Mouse (Mus musculus): ENCODE measurements around the gene Ube2g2. TPM values are rescaled to one million over a fixed set of nuclear protein-coding genes. Genes with fewer than 3 reads are reported as not detected.
A peak's percentile ranks its signal among the peaks of the same experiment; 100 is the strongest.
"Not testable (repeated sequence)": the region's sequence is repeated elsewhere in the genome, so short reads cannot be mapped to it uniquely, and the experiment has no call there.

Gene Ube2g2
- polyA plus RNA-seq, 1 experiment from 2014 or later, result 65.9 TPM

GRCm38 (mm10) chr10:77671519-77671918 is 49.4 kb downstream of the Ube2g2 start:
- WGBS, result 77% methylated on average over 4 of the region's 4 CpGs
- ATAC-seq (ENCODE audit: insufficient read depth, low FRiP score, low TSS enrichment) (no peak), DNase-seq (ENCODE audit: low spot score) (no peak)
- no peaks in the 10 kb centered on the region for H3K4me1 ChIP-seq (ENCODE audit: control insufficient read depth, insufficient read depth, low read length)
- no peak overlapping the region for H3K4me3 ChIP-seq (ENCODE audit: low read depth, low read length)
- H3K9ac ChIP-seq (ENCODE audit: low read length), result no peak overlapping the region
- H3K9me3 ChIP-seq (ENCODE audit: control insufficient read depth, low read length), result no peaks in the 10 kb centered on the region
- no peaks in the 10 kb centered on the region for H3K36me3 ChIP-seq (ENCODE audit: control insufficient read depth, insufficient read depth, low read length)
- no peak overlapping the region for H3K27ac ChIP-seq (ENCODE audit: low read depth, low read length)
- no peak overlapping the region for H3K4me2 ChIP-seq (ENCODE audit: low read depth)
- H3K27me3 ChIP-seq (ENCODE audit: control insufficient read depth, insufficient read depth, low read length), result no peaks in the 10 kb centered on the region

GRCm38 (mm10) chr10:77673765-77674164 is 51.7 kb downstream of the Ube2g2 start:
- ATAC-seq (ENCODE audit: insufficient read depth, low FRiP score, low TSS enrichment) (no peak), DNase-seq (ENCODE audit: low spot score) (no peak)
- 63% methylated on average over 13 of the region's 13 CpGs for WGBS
- no peak overlapping the region for H3K4me3 ChIP-seq (ENCODE audit: low read depth, low read length)
- H3K27ac ChIP-seq (ENCODE audit: low read depth, low read length), result no peak overlapping the region
- H3K9ac ChIP-seq (ENCODE audit: low read length), result no peak overlapping the region
- H3K9me3 ChIP-seq (ENCODE audit: control insufficient read depth, low read length), result no peaks in the 10 kb centered on the region
- H3K4me2 ChIP-seq (ENCODE audit: low read depth), result no peak overlapping the region
- 0 out of 2 replicates have a peak, but pooled peaks cover 8% of the 10 kb centered on the region for H3K4me1 ChIP-seq (ENCODE audit: control insufficient read depth, insufficient read depth, low read length)
- no peaks in the 10 kb centered on the region for H3K36me3 ChIP-seq (ENCODE audit: control insufficient read depth, insufficient read depth, low read length)
- H3K27me3 ChIP-seq (ENCODE audit: control insufficient read depth, insufficient read depth, low read length), result peaks cover 17% of the 10 kb centered on the region

GRCm38 (mm10) chr10:77677562-77677961 is 55.5 kb downstream of the Ube2g2 start:
- Histone ChIP-seq H3K9me3 (ENCODE audit: control insufficient read depth, low read length) (no peaks in the 10 kb centered on the region), H3K9ac (ENCODE audit: low read length) (no peak overlapping the region), H3K4me2 (ENCODE audit: low read depth) (peak overlapping the region; percentile 46), H3K4me3 (ENCODE audit: low read depth, low read length) (peak overlapping the region; percentile 14), H3K27ac (ENCODE audit: low read depth, low read length) (no peak overlapping the region), H3K27me3 (ENCODE audit: control insufficient read depth, insufficient read depth, low read length) (peaks cover 19% of the 10 kb centered on the region), H3K4me1 (ENCODE audit: control insufficient read depth, insufficient read depth, low read length) (0 out of 2 replicates have a peak, but pooled peaks cover 8% of the 10 kb centered on the region), H3K36me3 (ENCODE audit: control insufficient read depth, insufficient read depth, low read length) (no peaks in the 10 kb centered on the region)
- no peak for ATAC-seq (ENCODE audit: insufficient read depth, low FRiP score, low TSS enrichment)
- WGBS, result 0% methylated on average over 35 of the region's 35 CpGs
- DNase-seq (ENCODE audit: low spot score), result no peak

- H3K9me3 ChIP-seq (ENCODE audit: control insufficient read depth, low read length), result no peaks in the 10 kb centered on the region
- WGBS, result 79% methylated on average over 7 of the region's 7 CpGs
- H3K4me2 ChIP-seq (ENCODE audit: low read depth), result no peak overlapping the region
- no peak for DNase-seq (ENCODE audit: low spot score)
- H3K27me3 ChIP-seq (ENCODE audit: control insufficient read depth, insufficient read depth, low read length), result peaks cover 23% of the 10 kb centered on the region
- H3K4me1 ChIP-seq (ENCODE audit: control insufficient read depth, insufficient read depth, low read length), result peaks cover 4% of the 10 kb centered on the region; the same call in 1 of the 2 replicates
- no peaks in the 10 kb centered on the region for H3K36me3 ChIP-seq (ENCODE audit: control insufficient read depth, insufficient read depth, low read length)
- no peak for ATAC-seq (ENCODE audit: insufficient read depth, low FRiP score, low TSS enrichment)
- no peak overlapping the region for H3K9ac ChIP-seq (ENCODE audit: low read length)
- H3K4me3 ChIP-seq (ENCODE audit: low read depth, low read length), result no peak overlapping the region
- H3K27ac ChIP-seq (ENCODE audit: low read depth, low read length), result no peak overlapping the region
These were observed 60.9 kb downstream of the Ube2g2 start for GRCm38 (mm10) chr10:77682994-77683393.

- 42% methylated on average over 8 of the region's 8 CpGs for WGBS
- H3K27ac ChIP-seq (ENCODE audit: low read depth, low read length), result no peak overlapping the region
- no peak overlapping the region; the same call in 1 of the 2 replicates for H3K4me2 ChIP-seq (ENCODE audit: low read depth)
- no peak overlapping the region for H3K4me3 ChIP-seq (ENCODE audit: low read depth, low read length)
- H3K4me1 ChIP-seq (ENCODE audit: control insufficient read depth, insufficient read depth, low read length), result peaks cover 3% of the 10 kb centered on the region; the same call in 1 of the 2 replicates
- no peak overlapping the region for H3K9ac ChIP-seq (ENCODE audit: low read length)
- no peak for DNase-seq (ENCODE audit: low spot score)
- no peak for ATAC-seq (ENCODE audit: insufficient read depth, low FRiP score, low TSS enrichment)
- H3K27me3 ChIP-seq (ENCODE audit: control insufficient read depth, insufficient read depth, low read length), result peaks cover 19% of the 10 kb centered on the region
- H3K9me3 ChIP-seq (ENCODE audit: control insufficient read depth, low read length), result no peaks in the 10 kb centered on the region
- no peaks in the 10 kb centered on the region for H3K36me3 ChIP-seq (ENCODE audit: control insufficient read depth, insufficient read depth, low read length)
These were observed 62.1 kb downstream of the Ube2g2 start for GRCm38 (mm10) chr10:77684181-77684580.

- peaks cover 3% of the 10 kb centered on the region; the same call in 1 of the 2 replicates for H3K4me1 ChIP-seq (ENCODE audit: control insufficient read depth, insufficient read depth, low read length)
- ATAC-seq (ENCODE audit: insufficient read depth, low FRiP score, low TSS enrichment) (no peak), DNase-seq (ENCODE audit: low spot score) (no peak)
- H3K27me3 ChIP-seq (ENCODE audit: control insufficient read depth, insufficient read depth, low read length), result peaks cover 19% of the 10 kb centered on the region
- WGBS, result 6% methylated on average over 22 of the region's 22 CpGs
- no peak within 1 kb of the TSS for H3K9ac ChIP-seq (ENCODE audit: low read length)
- H3K4me3 ChIP-seq (ENCODE audit: low read depth, low read length), result no peak within 1 kb of the TSS
- no peaks in the 10 kb centered on the region for H3K9me3 ChIP-seq (ENCODE audit: control insufficient read depth, low read length)
- H3K4me2 ChIP-seq (ENCODE audit: low read depth), result no peak within 1 kb of the TSS
- no peak within 1 kb of the TSS for H3K27ac ChIP-seq (ENCODE audit: low read depth, low read length)
- no peaks in the 10 kb centered on the region for H3K36me3 ChIP-seq (ENCODE audit: control insufficient read depth, insufficient read depth, low read length)
These were observed 64.0 kb downstream of the Ube2g2 start, which contains the start of gene Tspear for GRCm38 (mm10) chr10:77685895-77686664. Gene Tspear, plus strand, starts transcription at chr10:77686569.

- ATAC-seq (ENCODE audit: insufficient read depth, low FRiP score, low TSS enrichment) (no peak), DNase-seq (ENCODE audit: low spot score) (no peak)
- no peaks in the 10 kb centered on the region for H3K36me3 ChIP-seq (ENCODE audit: control insufficient read depth, insufficient read depth, low read length)
- no peaks in the 10 kb centered on the region for H3K9me3 ChIP-seq (ENCODE audit: control insufficient read depth, low read length)
- no peak overlapping the region for H3K27ac ChIP-seq (ENCODE audit: low read depth, low read length)
- H3K9ac ChIP-seq (ENCODE audit: low read length), result no peak overlapping the region
- H3K4me1 ChIP-seq (ENCODE audit: control insufficient read depth, insufficient read depth, low read length), result peaks cover 3% of the 10 kb centered on the region; the same call in 1 of the 2 replicates
- H3K4me2 ChIP-seq (ENCODE audit: low read depth), result no peak overlapping the region
- no peak overlapping the region for H3K4me3 ChIP-seq (ENCODE audit: low read depth, low read length)
- peaks cover 19% of the 10 kb centered on the region for H3K27me3 ChIP-seq (ENCODE audit: control insufficient read depth, insufficient read depth, low read length)
- WGBS, result 20% methylated on average over 10 of the region's 10 CpGs
These were observed 64.9 kb downstream of the Ube2g2 start for GRCm38 (mm10) chr10:77687021-77687420.

- H3K4me1 ChIP-seq (ENCODE audit: control insufficient read depth, insufficient read depth, low read length); H3K4me2 ChIP-seq (ENCODE audit: low read depth); H3K27ac ChIP-seq (ENCODE audit: low read depth, low read length); H3K4me3 ChIP-seq (ENCODE audit: low read depth, low read length); H3K9me3 ChIP-seq (ENCODE audit: control insufficient read depth, low read length); H3K36me3 ChIP-seq (ENCODE audit: control insufficient read depth, insufficient read depth, low read length); ATAC-seq (ENCODE audit: insufficient read depth, low FRiP score, low TSS enrichment); DNase-seq (ENCODE audit: low spot score); H3K9ac ChIP-seq (ENCODE audit: low read length): not testable (repeated sequence)
- WGBS, result 75% methylated on average over 3 of the region's 3 CpGs
- H3K27me3 ChIP-seq (ENCODE audit: control insufficient read depth, insufficient read depth, low read length), result peaks cover 19% of the 10 kb centered on the region
These were observed 68.3 kb downstream of the Ube2g2 start, which contains the start of gene Gm19402 for GRCm38 (mm10) chr10:77690356-77690807. Gene Gm19402, minus strand, starts transcription at chr10:77690757.
